Mouse (Mus musculus): ENCODE measurements at regions not wholly inside any gene's neighbourhood (a gene's known extent, or its start where the extent isn't known, plus 50 kb on each side); places are given as distances from the start of the nearest gene placed in this dataset.

DNA sequence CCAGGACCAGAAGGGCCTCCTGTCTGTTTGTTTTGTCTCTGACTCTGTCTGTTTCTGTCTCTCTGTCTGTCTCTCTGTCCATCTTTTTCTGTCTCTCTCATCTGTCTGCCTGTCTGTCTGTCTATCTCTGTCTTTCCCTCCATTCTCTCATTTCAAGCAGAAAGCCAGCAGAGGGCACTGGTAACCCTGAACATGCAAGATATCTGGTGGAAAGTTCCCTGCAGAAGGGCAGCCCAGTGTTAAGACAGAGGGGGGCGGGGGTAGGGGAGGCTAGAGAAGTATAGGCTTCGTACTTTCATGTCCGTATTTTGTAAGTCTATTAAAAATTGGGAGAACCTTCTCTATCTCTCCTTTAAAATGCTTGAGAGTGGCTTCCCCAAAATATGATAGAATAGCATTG lies 370.4 kb upstream of the Nr5a2 start:
- Histone ChIP-seq H3K9ac (ENCODE audit: low read length) (no peak overlapping the region), H3K4me1 (replicated peaks; ENCODE audit: control insufficient read depth, insufficient read depth, low read length) (no peaks in the 10 kb centered on the region), H3K9me3 (ENCODE audit: control insufficient read depth, low read length) (no peaks in the 10 kb centered on the region), H3K27me3 (replicated peaks; ENCODE audit: control insufficient read depth, insufficient read depth, low read length) (no peaks in the 10 kb centered on the region), H3K27ac (ENCODE audit: low read depth) (no peak overlapping the region), H3K4me2 (ENCODE audit: low read length) (no peak overlapping the region), H3K36me3 (ENCODE audit: control insufficient read depth, insufficient read depth, low read length) (no peaks in the 10 kb centered on the region), H3K4me3 (ENCODE audit: low read depth, low read length) (no peak overlapping the region)
- ATAC-seq (replicated peaks; ENCODE audit: low FRiP score, low TSS enrichment, low read depth) (no peak), DNase-seq (ENCODE audit: low spot score) (no peak)
- 33% methylated on average over 3 of the region's 3 CpGs for WGBS

DNA sequence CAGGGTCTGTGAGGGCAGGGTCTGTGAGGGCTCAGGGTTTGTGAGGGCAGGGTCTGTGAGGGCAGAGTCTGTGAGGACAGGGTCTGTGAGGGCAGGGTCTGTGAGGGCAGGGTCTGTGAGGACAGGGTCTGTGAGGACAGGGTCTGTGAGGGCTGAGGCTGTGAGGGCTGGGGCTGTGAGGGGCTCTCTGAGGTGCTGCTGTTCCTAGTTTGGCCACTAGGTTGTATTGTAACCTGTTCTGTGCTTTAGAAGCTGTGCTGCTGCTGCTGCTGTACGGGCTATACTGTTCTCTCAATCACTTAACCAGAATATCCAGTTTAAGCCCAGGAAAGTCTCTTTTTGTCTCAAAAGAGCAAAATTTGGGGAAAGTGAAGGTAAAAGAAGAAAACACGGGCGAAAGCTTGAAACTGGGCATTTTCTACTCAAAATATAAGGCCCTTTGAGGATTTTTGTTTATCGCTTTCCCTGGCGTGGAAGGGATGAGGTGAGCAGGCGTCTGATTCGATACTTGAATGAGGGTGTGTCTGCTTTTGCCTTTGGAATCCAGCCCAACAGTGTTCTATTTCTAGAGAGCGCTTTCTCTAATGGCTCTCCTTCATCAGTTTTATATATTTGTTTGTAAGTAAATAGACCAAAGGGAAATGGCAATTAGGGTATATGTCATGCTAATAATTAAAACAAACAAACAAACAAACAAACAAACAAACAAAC lies 363.8 kb upstream of the Nr5a2 start:
- Histone ChIP-seq H3K36me3 (ENCODE audit: control insufficient read depth, insufficient read depth, low read length) (no peaks in the 10 kb centered on the region), H3K4me3 (ENCODE audit: low read depth, low read length) (no peak overlapping the region), H3K9ac (ENCODE audit: low read length) (no peak overlapping the region), H3K27me3 (replicated peaks; ENCODE audit: control insufficient read depth, insufficient read depth, low read length) (no peaks in the 10 kb centered on the region), H3K4me1 (replicated peaks; ENCODE audit: control insufficient read depth, insufficient read depth, low read length) (no peaks in the 10 kb centered on the region), H3K27ac (ENCODE audit: low read depth) (no peak overlapping the region), H3K9me3 (ENCODE audit: control insufficient read depth, low read length) (no peaks in the 10 kb centered on the region), H3K4me2 (ENCODE audit: low read length) (peak overlapping the region; percentile 29; the same call in 1 of the 2 replicates)
- 37% methylated on average over 8 of the region's 8 CpGs for WGBS
- DNase-seq (ENCODE audit: low spot score) (peak; percentile 65), ATAC-seq (replicated peaks; ENCODE audit: low FRiP score, low TSS enrichment, low read depth) (no peak)

DNA sequence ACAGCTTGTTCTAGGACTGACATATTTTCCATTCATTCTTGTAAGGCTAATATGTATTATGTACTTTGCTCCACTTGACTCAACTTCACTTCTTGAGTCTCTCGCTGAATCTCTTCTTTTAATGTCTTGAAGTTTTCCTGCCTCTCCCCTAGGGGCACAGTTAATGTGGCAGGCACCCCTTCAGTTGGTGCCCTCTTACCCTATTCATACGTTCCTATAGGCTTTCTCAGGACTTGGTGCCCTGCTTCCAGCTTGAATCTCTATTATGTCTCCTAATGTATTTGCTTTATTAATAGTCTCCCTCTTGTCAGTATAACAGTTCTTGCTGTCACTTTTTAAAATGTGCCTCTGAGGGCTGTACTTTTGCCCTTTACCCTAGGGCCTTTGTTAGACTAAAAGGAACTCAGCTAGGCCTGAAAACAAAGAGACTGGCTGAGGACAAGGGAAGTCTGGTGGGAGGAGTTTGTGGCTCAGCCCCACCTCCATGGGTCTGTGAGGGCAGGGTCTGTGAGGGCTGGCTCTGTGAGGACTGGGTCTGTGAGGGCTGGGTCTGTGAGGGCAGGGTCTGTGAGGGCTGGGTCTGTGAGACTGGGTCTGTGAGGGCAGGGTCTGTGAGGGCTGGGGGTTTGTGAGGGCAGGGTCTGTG lies 362.9 kb upstream of the Nr5a2 start:
- DNase-seq (ENCODE audit: low spot score) (no peak), ATAC-seq (replicated peaks; ENCODE audit: low FRiP score, low TSS enrichment, low read depth) (no peak)
- no peaks in the 10 kb centered on the region for H3K4me1 ChIP-seq (replicated peaks; ENCODE audit: control insufficient read depth, insufficient read depth, low read length)
- H3K4me3 ChIP-seq (ENCODE audit: low read depth, low read length), result no peak overlapping the region
- no peak overlapping the region for H3K9ac ChIP-seq (ENCODE audit: low read length)
- H3K4me2 ChIP-seq (ENCODE audit: low read length), result no peak overlapping the region
- no peak overlapping the region for H3K27ac ChIP-seq (ENCODE audit: low read depth)
- H3K36me3 ChIP-seq (ENCODE audit: control insufficient read depth, insufficient read depth, low read length), result no peaks in the 10 kb centered on the region
- H3K9me3 ChIP-seq (ENCODE audit: control insufficient read depth, low read length), result no peaks in the 10 kb centered on the region
- WGBS, result 71% methylated on average over 2 of the region's 2 CpGs
- H3K27me3 ChIP-seq (replicated peaks; ENCODE audit: control insufficient read depth, insufficient read depth, low read length), result no peaks in the 10 kb centered on the region

DNA sequence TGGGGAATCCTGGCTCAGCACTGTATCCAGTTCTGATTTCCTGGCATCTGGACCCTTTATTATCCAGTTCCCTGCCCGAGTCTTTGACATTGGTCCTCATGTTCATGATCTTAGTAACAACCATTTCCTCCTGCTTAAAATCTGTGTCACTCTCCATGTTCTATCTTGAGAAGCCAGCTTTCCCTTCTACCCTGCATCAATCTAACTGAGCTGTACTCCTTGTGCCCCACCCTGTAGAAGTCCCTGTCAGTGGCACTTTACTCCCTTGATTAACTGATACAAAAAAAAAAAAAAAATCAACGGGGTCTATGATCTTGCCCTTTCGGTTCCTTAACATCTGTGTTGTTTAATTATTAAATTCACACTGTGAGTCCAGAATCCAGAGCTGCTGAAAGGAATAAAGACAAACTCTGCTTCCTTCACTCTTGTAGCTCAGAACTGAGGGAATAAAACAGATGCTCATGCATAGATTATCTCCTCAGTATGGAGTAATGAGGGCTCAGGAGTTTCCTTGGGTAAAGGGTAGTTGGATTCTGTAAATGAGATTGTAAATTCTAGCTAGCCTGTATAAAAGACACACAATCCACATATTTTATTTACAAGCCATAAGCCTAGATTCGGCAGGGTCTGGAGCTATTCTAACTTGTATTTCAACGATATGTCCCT lies 342.6 kb upstream of the Nr5a2 start:
- no peak overlapping the region for H3K4me2 ChIP-seq (ENCODE audit: low read length)
- H3K27ac ChIP-seq (ENCODE audit: low read depth), result no peak overlapping the region
- no peak for ATAC-seq (replicated peaks; ENCODE audit: low FRiP score, low TSS enrichment, low read depth)
- no peaks in the 10 kb centered on the region for H3K4me1 ChIP-seq (replicated peaks; ENCODE audit: control insufficient read depth, insufficient read depth, low read length)
- no peak for DNase-seq (ENCODE audit: low spot score)
- H3K9ac ChIP-seq (ENCODE audit: low read length), result no peak overlapping the region
- H3K4me3 ChIP-seq (ENCODE audit: low read depth, low read length), result no peak overlapping the region
- H3K27me3 ChIP-seq (replicated peaks; ENCODE audit: control insufficient read depth, insufficient read depth, low read length), result no peaks in the 10 kb centered on the region
- 86% methylated on average over 5 of the region's 5 CpGs for WGBS
- H3K9me3 ChIP-seq (ENCODE audit: control insufficient read depth, low read length), result no peaks in the 10 kb centered on the region
- H3K36me3 ChIP-seq (ENCODE audit: control insufficient read depth, insufficient read depth, low read length), result no peaks in the 10 kb centered on the region

DNA sequence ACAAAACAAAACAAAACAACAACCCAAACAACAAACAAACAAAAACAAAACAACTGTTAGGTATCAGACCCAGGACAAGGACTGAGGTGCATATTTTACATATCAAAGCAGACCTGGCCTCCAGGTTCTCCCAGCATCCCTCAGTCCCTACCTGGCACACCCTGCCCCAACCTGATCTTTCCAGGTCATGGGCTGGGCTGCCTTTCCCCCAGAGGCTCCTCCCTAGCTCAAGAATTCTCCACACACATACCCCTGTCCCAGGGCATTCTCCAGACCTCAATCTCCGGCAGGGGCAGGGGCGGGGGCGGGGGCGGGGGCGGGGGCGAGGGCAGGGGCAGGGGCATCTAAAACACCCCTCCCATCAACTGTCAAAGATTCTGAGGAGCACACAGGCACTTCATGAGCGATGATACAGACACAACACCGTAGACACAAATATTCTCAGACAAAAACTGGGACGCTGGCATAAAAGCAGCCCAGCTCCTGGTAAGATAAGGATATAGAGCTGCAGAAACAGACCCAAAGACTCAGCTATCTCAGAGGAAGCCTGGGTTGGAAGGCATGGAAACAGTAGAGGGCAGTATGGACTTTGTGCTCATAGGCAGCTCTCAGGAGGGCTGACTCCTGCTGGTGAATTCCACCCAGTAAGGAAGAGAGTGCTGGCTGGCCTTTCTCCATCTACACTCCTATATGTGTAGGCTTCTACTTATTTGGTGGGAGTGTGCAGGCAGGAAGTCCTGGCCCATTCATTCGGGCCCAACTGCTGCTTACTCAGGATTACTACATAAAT lies 337.7 kb upstream of the Nr5a2 start:
- ATAC-seq (replicated peaks; ENCODE audit: low FRiP score, low TSS enrichment, low read depth) (no peak), DNase-seq (ENCODE audit: low spot score) (no peak)
- no peak overlapping the region for H3K9ac ChIP-seq (ENCODE audit: low read length)
- 44% methylated on average over 10 of the region's 10 CpGs for WGBS
- no peaks in the 10 kb centered on the region for H3K4me1 ChIP-seq (replicated peaks; ENCODE audit: control insufficient read depth, insufficient read depth, low read length)
- H3K27me3 ChIP-seq (replicated peaks; ENCODE audit: control insufficient read depth, insufficient read depth, low read length), result no peaks in the 10 kb centered on the region
- no peak overlapping the region for H3K4me2 ChIP-seq (ENCODE audit: low read length)
- H3K9me3 ChIP-seq (ENCODE audit: control insufficient read depth, low read length), result no peaks in the 10 kb centered on the region
- no peaks in the 10 kb centered on the region for H3K36me3 ChIP-seq (ENCODE audit: control insufficient read depth, insufficient read depth, low read length)
- H3K27ac ChIP-seq (ENCODE audit: low read depth), result no peak overlapping the region
- no peak overlapping the region for H3K4me3 ChIP-seq (ENCODE audit: low read depth, low read length)

DNA sequence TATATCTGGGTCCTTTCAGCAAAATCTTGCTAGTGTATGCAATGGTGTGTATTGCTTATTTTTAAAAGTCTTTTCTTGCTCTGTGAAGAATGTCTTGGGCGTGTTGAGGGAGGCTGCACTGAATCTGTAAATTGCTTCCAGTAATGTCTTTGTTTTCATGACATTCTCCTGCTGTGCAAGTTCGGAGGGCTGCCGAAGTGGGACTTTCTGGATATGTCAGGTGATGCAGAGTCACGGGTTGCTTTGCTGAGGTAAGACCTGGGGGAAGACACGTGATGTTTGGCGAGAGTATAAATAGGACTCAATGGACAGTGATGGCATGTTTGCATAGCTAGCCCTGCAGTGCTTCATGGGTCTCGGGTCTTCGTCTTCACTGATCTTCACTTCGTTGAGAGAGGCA lies 329.2 kb upstream of the Nr5a2 start:
- ATAC-seq (replicated peaks; ENCODE audit: low FRiP score, low TSS enrichment, low read depth) (no peak), DNase-seq (ENCODE audit: low spot score) (no peak)
- Histone ChIP-seq H3K4me3 (ENCODE audit: low read depth, low read length) (no peak overlapping the region), H3K9ac (ENCODE audit: low read length) (no peak overlapping the region), H3K4me1 (replicated peaks; ENCODE audit: control insufficient read depth, insufficient read depth, low read length) (no peaks in the 10 kb centered on the region), H3K36me3 (ENCODE audit: control insufficient read depth, insufficient read depth, low read length) (no peaks in the 10 kb centered on the region), H3K27ac (ENCODE audit: low read depth) (no peak overlapping the region), H3K27me3 (replicated peaks; ENCODE audit: control insufficient read depth, insufficient read depth, low read length) (no peaks in the 10 kb centered on the region), H3K4me2 (ENCODE audit: low read length) (no peak overlapping the region), H3K9me3 (ENCODE audit: control insufficient read depth, low read length) (no peaks in the 10 kb centered on the region)
- WGBS, result 81% methylated on average over 9 of the region's 9 CpGs

DNA sequence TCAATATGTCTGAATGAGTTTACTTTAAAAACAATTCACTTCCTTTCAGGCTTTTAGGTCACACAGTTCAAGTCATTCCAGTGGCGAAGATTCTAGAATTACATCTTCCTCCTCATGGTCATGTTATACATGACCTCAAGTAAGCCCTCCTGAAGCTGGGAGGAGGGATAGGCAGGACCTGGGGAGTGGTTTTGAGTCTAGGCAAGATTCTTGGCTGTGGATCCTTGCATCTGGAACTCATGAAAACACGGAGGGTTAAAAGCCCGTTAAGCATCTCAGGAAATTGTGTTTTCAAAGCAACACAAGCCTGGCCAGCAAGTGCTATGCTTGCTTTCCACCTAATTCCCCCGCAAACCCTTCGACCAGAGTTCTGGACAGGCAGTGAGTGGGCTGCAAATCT lies 323.0 kb upstream of the Nr5a2 start:
- Histone ChIP-seq H3K27ac (ENCODE audit: low read depth) (no peak overlapping the region), H3K27me3 (replicated peaks; ENCODE audit: control insufficient read depth, insufficient read depth, low read length) (no peaks in the 10 kb centered on the region), H3K9ac (ENCODE audit: low read length) (no peak overlapping the region), H3K4me2 (ENCODE audit: low read length) (no peak overlapping the region), H3K4me3 (ENCODE audit: low read depth, low read length) (no peak overlapping the region), H3K36me3 (ENCODE audit: control insufficient read depth, insufficient read depth, low read length) (no peaks in the 10 kb centered on the region), H3K4me1 (replicated peaks; ENCODE audit: control insufficient read depth, insufficient read depth, low read length) (no peaks in the 10 kb centered on the region), H3K9me3 (ENCODE audit: control insufficient read depth, low read length) (no peaks in the 10 kb centered on the region)
- DNase-seq (ENCODE audit: low spot score) (no peak), ATAC-seq (replicated peaks; ENCODE audit: low FRiP score, low TSS enrichment, low read depth) (no peak)
- WGBS, result 77% methylated on average over 5 of the region's 5 CpGs

DNA sequence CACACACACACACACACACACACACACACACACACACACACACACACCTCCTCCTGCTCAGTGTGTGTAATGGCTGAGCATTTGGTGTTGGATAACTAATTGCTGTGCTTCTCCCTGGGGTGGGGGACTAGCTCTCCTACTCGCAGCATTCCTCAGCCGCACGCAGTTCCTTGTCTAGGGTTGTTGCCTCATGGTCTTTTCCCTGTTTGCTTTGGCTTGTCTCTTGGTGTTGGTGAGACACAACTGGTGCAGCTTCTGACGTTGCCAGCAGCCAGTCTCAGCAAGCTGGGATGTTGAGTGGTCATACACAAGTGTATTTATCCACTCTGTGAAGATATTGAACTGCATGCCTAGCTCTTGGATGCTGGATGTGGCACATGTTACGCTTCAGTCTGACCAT lies 322.2 kb upstream of the Nr5a2 start:
- H3K4me1 ChIP-seq (replicated peaks; ENCODE audit: control insufficient read depth, insufficient read depth, low read length), result no peaks in the 10 kb centered on the region
- H3K36me3 ChIP-seq (ENCODE audit: control insufficient read depth, insufficient read depth, low read length), result no peaks in the 10 kb centered on the region
- no peaks in the 10 kb centered on the region for H3K9me3 ChIP-seq (ENCODE audit: control insufficient read depth, low read length)
- no peak overlapping the region for H3K4me2 ChIP-seq (ENCODE audit: low read length)
- ATAC-seq (replicated peaks; ENCODE audit: low FRiP score, low TSS enrichment, low read depth) (no peak), DNase-seq (ENCODE audit: low spot score) (no peak)
- no peak overlapping the region for H3K9ac ChIP-seq (ENCODE audit: low read length)
- no peaks in the 10 kb centered on the region for H3K27me3 ChIP-seq (replicated peaks; ENCODE audit: control insufficient read depth, insufficient read depth, low read length)
- WGBS, result 85% methylated on average over 5 of the region's 5 CpGs
- H3K27ac ChIP-seq (ENCODE audit: low read depth), result no peak overlapping the region
- H3K4me3 ChIP-seq (ENCODE audit: low read depth, low read length), result no peak overlapping the region
